Mouse (Mus musculus): ENCODE data around the gene Avp. TPM values are rescaled to one million over a fixed set of nuclear protein-coding genes. Genes with fewer than 3 reads are reported as not detected.
"Not testable (repeated sequence)": the region's sequence is repeated elsewhere in the genome, so short reads cannot be mapped to it uniquely, and the experiment has no call there.

Avp gene
- total RNA-seq, 1 experiment from 2014 or later = not detected

DNA sequence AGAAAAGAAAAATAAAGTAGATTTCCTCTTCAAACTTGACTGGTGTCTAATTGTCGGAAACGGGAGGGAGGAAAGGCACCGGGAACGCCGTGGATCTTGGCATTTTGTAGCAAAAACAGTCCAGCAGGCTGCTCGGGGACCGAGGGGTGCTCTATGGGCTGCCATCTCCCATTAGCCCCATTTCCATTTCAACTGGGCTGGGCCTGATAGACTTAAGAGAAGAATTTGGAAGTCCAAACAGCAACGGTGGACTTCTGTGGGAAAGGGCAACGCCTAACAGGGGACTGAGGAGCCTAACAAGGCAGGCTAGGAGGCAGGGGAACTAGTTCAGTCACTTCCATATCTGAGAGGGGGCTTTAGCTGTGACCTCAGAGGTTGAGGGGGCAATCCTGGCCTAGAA, 5.3 kb downstream of the Avp start:
- ATAC-seq (ENCODE audit: extremely low read depth, insufficient number of reproducible peaks, low FRiP score, poor library complexity, severe bottlenecking) = no peak

DNA sequence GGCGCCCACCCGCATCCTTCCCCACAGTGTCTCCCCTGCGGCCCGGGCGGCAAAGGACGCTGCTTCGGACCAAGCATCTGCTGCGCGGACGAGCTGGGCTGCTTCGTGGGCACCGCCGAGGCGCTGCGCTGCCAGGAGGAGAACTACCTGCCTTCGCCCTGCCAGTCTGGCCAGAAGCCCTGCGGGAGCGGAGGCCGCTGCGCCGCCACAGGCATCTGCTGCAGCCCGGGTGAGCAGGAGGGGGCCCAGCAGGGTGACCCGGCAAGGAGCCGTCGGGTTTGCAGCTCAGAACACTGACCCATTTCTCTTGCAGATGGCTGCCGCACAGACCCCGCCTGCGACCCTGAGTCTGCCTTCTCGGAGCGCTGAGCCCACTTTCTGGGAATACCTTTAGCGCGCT, 5.8 kb downstream of the Avp start:
- ATAC-seq (ENCODE audit: extremely low read depth, insufficient number of reproducible peaks, low FRiP score, poor library complexity, severe bottlenecking) = not testable (repeated sequence)

DNA sequence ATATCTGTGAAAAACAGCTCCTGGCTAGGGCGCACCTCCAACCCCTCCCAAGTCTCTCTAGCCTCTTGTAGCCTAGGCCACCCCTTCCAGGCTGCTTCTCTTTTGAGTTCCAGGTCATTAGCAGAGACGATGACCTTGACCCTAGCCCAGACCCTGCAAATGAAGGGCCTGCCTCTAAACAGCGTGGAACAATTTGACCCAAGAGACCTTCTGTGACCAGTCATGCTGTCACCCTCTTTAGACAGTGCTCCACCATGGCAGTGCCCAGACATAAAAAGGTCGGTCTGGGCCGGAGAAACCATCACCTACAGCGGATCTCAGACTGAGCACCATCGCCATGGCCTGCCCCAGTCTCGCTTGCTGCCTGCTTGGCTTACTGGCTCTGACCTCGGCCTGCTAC, 6.5 kb downstream of the Avp start, which contains the start of gene Oxt:
TSS of gene Oxt (plus strand) at position 301 of the 400 bp plus-strand sequence.
- no peak for ATAC-seq (ENCODE audit: extremely low read depth, insufficient number of reproducible peaks, low FRiP score, poor library complexity, severe bottlenecking)

DNA sequence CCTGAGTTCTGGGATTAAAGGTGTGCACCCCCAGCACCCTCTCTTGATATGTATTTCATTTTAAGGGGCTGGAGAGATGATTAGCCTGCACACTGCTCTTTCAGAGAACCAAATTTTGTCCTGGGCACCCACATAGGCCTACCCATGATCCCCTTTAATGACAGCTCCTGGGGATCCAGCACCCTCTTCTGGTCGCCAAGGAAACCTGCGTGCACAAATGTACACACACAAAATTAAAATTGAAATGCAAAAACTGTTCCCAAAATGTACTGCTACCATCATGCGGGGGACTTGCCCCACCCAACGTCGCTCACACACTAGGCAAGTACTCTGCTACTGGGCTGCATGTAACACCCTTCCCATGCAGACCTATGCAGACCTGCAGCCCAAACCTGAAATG, 7.4 kb downstream of the Avp start:
- ATAC-seq (ENCODE audit: extremely low read depth, insufficient number of reproducible peaks, low FRiP score, poor library complexity, severe bottlenecking) = no peak

DNA sequence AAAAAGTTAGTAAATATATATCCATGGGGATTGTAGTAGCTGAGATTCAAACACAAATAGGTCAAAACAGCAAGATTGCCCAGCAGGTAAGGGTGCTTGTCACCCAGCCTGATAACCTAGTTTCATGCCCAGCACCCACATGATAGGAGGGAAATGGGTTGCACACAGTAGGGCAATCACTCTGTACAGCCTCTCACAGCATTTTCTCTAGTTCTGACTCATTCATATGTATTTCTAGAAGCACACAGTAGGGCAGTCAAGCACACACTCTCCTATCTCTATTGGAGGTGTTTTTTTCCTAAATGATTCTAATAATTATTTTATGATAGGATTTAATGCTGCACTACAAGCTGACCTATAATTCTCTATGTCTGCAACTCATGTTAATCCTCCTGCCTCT, 12.4 kb downstream of the Avp start:
- ATAC-seq (ENCODE audit: extremely low read depth, insufficient number of reproducible peaks, low FRiP score, poor library complexity, severe bottlenecking) = no peak

DNA sequence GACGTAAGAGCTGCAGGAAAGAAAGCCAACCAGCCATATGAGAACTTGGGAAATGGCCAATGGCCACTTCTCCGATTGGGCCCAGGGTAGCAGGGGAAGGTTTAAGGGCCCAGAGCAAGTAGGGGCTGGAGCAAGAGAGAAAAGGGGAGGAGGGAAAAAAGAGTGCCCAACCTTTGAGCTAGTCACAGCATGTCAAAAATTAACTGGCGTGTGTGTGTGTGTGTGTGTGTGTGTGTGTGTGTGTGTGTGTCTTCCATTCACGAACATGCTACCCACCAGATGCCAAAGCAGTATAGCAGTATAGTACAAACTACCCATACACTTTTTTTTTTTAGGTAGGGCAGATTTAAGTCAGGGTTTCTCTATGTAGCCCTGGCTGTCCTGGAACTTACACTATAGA, 13.4 kb downstream of the Avp start:
- ATAC-seq (ENCODE audit: extremely low read depth, insufficient number of reproducible peaks, low FRiP score, poor library complexity, severe bottlenecking) = no peak

DNA sequence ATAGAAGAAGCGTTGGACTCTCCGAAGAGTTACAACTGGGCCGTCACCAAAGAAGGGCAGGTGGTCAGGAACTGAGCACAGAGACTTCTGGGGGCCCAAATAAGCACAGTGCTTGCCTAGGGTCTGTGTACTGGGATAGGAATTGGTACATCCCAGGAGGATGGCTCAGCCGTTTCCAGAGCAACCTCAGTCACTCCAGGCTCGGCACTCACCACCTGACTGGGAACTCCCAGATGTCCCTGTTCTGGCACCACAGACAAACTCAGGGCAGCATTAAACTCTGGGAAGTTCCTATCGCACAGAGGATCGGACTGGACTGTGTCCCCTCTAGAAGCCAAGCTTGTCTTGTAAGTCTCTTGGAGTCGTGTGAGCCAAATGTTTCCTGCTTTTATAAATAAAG, 17.4 kb downstream of the Avp start:
- no peak for ATAC-seq (ENCODE audit: extremely low read depth, insufficient number of reproducible peaks, low FRiP score, poor library complexity, severe bottlenecking)

DNA sequence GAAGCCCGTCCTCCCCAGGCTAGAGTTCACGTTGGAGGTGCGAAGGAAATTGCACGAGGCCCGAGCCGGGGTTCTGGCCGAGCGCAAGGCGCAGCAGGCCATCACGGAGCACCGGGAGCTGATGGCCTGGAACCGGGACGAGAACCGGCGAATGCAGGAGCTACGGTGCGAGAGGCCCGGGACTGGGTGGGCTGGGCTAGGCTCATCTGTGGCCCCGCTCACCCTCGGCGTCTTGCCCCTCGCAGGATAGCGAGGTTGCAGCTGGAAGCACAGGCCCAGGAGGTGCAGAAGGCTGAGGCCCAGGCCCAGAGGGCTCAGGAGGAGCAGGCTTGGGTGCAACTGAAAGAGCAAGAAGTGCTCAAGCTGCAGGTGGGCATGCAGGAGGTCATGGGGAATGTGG, 18.3 kb downstream of the Avp start:
- no peak for ATAC-seq (ENCODE audit: extremely low read depth, insufficient number of reproducible peaks, low FRiP score, poor library complexity, severe bottlenecking)

DNA sequence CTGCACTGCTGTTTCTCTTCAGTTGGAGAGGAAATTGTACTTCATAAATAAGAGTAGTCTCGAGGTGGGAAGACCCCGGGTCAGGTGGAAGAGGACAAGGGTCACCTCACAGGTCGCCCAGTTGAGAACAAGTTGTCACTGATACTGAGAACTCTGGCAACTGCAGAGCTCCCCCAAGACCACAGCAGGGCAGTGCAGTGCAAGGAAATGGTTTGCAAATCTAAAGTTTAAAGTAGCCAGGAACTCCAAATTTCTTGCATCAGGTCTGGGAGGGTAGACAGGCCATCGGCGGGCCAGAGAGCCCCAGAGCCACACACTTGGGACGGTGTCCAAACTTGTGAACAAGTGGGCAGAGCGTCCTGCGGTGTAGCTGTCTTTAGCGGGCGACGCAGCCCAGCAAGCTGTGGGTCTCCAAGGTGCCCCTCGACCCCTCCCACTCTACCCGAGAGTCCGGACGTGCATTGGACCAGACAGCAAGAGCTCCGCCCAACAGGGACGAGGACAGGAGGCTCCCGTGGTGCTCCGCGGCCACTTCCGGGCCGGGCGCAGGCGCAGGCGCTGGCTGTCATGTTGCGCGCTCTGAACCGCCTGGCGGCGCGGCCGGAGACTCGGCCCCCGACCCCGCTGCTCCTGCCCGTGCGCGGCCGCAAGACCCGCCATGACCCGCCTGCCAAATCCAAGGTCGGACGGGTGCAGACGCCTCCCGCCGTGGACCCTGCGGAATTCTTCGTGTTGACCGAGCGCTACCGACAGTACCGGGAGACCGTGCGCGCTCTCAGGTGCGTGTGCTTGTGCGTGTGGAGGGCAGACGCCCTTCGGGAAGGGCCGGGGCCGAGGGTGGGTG, 18.9 kb downstream of the Avp start, which contains the start of gene Mrps26:
TSS of gene Mrps26 (plus strand) at position 531 of the 844 bp plus-strand sequence.
- ATAC-seq (ENCODE audit: extremely low read depth, insufficient number of reproducible peaks, low FRiP score, poor library complexity, severe bottlenecking) = peak; percentile 91

DNA sequence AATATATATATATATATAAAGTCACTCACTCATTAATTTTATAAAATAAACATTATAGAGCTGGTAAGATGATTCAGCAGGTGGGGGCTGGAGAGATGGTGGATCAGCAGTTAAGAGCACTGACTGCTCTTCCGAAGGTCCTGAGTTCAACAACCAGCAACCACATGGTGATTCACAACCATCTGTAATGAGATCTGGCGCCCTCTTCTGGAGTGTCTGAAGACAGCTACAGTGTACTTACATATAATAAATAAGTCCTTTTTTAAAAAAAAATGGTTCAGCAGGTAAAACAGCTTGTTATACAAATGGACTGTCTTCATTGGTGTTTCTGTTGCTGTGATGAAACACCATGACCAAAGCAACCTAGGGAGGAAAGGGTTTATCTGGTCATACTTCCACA, 24.3 kb downstream of the Avp start:
- no peak for ATAC-seq (ENCODE audit: extremely low read depth, insufficient number of reproducible peaks, low FRiP score, poor library complexity, severe bottlenecking)

DNA sequence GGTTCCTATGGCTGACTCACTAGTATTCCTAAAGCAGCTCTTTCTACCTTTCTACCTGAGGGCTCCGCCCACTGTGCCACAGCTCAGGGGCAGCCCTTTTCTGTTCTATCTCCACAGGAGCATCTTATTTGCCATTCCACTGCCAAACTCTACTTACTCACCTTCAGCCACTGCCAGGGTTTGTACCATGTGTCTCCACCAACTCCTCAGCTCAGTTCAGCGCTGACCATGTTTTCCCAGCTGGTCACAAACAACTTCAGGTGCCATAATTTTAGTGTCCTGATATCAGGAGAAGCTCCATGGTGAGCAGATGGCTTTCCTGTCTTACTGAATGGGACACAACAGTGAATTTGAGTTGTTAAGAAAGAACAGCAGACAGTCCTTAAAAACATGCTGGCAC, 24.9 kb downstream of the Avp start:
- no peak for ATAC-seq (ENCODE audit: extremely low read depth, insufficient number of reproducible peaks, low FRiP score, poor library complexity, severe bottlenecking)

DNA sequence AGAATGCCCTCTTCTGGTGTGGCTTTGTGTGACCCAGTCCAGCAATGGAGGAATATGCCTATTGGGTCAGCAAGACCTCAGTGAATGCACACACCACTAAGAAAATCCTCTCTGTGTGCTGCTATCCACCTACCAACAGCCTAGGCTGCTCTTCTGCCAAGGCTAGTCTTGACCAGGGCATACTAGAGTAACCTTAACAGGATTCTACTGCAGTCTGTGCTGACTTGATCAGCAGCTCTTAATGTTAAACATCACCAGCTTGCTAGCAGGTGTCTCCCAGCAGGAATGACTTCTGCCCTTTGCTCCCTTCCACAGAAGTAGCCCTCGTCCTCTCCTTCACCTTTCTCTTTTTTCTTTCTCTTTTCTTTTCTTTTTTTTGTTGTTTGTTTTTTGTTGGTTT, 26.1 kb downstream of the Avp start:
- no peak for ATAC-seq (ENCODE audit: extremely low read depth, insufficient number of reproducible peaks, low FRiP score, poor library complexity, severe bottlenecking)

DNA sequence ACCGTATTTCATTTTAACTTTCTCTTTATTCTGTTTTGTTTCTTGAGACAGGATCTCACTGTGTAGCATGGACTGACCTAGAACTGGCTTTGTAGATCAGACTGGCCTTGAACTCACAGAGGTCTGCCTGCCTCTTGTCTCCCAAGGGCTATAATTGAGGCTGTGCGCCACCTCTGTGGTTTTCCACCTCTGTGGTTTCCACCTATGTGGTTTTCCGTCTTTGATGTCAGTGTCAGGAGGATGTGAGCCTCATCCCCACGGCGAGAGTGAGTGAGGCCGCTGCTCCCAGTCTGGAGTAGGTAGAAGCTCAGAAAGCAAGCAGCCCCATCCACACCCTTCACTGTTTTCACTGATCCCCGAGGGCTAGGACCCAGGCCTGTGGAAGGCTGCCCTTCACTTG, 27.5 kb downstream of the Avp start:
- no peak for ATAC-seq (ENCODE audit: extremely low read depth, insufficient number of reproducible peaks, low FRiP score, poor library complexity, severe bottlenecking)

DNA sequence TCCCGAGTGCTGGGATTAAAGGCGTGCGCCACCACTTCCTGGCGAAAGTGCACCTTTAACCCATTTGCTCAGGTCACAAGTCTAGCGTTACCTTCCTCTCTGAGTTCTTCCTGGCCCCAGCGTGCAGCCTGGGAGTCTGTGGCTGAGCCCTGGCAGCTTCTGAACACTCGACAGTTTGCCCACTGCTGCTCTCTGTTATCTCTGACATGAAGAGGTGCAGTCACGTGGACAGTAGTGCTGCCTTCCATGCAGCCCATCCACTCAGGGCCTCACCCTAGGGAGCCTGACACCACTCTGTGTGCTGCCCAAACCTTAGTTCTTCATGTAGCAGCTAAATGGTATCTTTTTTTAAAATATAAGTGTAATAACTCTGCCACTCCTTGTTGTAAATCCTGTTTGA, 35.4 kb downstream of the Avp start:
- no peak for ATAC-seq (ENCODE audit: extremely low read depth, insufficient number of reproducible peaks, low FRiP score, poor library complexity, severe bottlenecking)

DNA sequence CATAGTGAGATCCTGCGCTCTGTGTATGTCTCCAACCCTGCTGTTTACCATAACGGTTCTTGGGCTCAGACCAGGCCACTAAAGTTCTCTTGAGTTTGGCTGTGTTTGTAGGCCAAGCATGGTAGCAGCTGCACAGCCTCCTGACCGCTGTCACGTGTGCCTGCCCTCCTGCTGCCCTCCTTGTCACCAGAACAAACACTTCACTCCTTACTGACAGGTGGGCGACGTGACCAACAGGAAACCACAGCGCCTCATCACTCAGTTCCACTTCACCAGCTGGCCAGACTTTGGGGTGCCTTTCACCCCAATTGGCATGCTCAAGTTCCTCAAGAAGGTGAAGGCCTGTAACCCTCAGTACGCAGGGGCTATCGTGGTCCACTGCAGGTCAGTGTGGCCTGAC, 42.1 kb downstream of the Avp start:
- ATAC-seq (ENCODE audit: extremely low read depth, insufficient number of reproducible peaks, low FRiP score, poor library complexity, severe bottlenecking) = peak; percentile 56; the same call in 1 of the 2 replicates

DNA sequence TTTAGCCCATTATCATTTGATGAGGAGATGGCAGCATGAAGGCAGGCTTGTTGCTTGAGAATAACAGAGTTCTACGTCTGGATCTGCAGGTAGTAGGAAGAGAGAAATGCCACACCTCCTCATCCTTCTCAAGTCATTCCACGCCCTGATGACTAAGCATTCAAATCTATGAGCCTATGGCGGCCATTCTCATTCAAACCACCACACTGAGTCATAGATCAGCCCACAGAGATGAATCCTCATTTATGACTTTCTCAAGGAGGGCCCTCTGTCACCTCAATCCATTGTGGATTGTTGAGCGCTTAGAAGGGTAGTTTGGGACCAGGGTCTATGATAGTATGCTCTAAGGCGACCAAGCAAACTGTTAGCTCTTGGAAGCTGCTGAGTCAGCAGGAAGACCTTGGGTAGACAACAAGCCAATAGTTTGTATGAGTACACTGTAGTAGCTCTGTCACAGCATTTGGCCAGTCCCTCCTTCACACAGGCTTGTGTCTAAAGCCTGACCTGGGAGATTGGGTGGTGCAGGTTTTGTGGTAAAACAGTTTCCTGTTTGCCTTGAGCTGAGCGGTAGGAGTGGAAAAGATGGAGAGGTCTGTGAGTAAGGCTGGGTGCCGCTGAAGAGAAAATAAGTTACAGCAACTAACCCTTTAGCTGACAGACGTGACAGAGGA, 43.3 kb downstream of the Avp start:
- ATAC-seq (ENCODE audit: extremely low read depth, insufficient number of reproducible peaks, low FRiP score, poor library complexity, severe bottlenecking) = no peak

DNA sequence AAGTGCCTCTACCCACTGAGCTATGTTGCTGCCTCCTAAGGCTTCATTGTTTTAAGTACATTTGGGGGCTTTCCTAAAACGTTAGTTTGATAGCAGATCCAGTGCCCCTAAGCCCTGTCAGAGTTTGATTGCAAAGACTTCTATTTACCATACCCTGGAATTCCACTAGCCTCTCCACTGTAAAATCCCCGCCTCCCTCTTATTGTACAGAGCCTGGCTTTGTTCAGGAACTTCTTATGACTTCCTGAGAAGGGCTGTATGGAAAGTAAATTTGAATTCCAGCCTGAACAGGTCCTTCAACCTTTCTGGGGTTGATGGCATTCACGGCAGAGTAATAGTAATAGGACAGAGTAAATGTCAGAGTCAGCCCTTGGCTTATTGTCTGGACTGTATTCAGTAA, 45.5 kb downstream of the Avp start:
- ATAC-seq (ENCODE audit: extremely low read depth, insufficient number of reproducible peaks, low FRiP score, poor library complexity, severe bottlenecking) = no peak

DNA sequence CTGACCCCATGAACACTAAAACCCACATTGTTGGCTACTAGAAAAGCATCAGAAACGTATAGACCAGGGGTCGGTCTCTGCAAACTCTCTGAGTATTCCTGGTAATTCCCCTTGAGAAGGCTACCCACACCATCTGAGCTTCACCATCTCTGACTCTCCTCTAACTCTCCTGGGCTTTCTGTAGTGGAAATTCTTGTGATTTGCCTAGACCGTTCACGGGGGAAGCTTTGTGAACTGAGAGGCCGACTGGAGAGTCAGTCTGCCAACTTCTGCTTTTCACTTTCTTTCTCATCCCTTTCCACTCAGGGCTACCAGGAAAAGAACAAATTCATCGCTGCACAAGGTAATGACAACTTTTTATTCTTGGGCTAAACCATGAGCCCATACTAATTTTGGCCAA, 47.3 kb downstream of the Avp start:
- ATAC-seq (ENCODE audit: extremely low read depth, insufficient number of reproducible peaks, low FRiP score, poor library complexity, severe bottlenecking) = no peak

DNA sequence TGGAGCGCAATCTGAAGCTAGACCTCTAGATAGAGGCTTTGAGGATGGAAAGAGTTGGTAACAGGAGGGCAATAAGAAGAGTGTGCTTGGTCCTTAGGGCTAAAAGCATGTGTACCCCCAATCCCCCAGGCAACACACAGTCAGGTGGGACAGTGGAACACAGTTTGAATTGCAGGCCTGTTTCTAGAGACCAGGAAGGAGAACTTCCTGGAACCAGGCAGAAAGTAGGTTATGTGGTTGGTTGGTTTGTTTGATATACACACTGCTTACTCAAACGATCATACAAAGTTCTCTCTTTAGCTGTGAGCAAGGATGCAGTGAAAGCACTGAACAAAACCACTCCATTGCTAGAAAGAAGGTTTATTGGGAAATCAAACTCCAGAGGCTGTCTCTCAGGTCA, 50.2 kb downstream of the Avp start:
- no peak for ATAC-seq (ENCODE audit: extremely low read depth, insufficient number of reproducible peaks, low FRiP score, poor library complexity, severe bottlenecking)

Measured in neutrophil, adult 5-6 weeks (primary cell).